Mouse (Mus musculus) hematopoietic stem cell, adult 5-6 weeks (primary cell): ENCODE data around the gene AA986860. TPM values are rescaled to one million over a fixed set of nuclear protein-coding genes. Genes with fewer than 3 reads are reported as not detected.

Source experiments
- ATAC-seq, 2 experiments: fragments of 125-278 bp in 1 of 2; replicated peaks in 1 of 2; 2 replicates each; pipeline ENCODE4 v1.8.0; 2016 to 2017; ENCODE audit warnings: inconsistent platforms in 2 of 2, mild to moderate bottlenecking in 2 of 2, moderate number of reproducible peaks in 2 of 2, low read depth in 1 of 2, moderate TSS enrichment in 1 of 2; ENCODE audit not compliant: low FRiP score in 2 of 2, poor library complexity in 2 of 2, severe bottlenecking in 2 of 2, insufficient read depth in 1 of 2, low TSS enrichment in 1 of 2
- total RNA-seq: library from RNA; stranded (forward); fragments of 172-1452, 232-1000 nt; gene quantifications from 2 replicates; pipeline ENCODE4 v1.2.3, GENCODE M21; 2017

Gene AA986860
- total RNA-seq, result 0.30 TPM in 1 of 2 replicates, not detected in the other

DNA sequence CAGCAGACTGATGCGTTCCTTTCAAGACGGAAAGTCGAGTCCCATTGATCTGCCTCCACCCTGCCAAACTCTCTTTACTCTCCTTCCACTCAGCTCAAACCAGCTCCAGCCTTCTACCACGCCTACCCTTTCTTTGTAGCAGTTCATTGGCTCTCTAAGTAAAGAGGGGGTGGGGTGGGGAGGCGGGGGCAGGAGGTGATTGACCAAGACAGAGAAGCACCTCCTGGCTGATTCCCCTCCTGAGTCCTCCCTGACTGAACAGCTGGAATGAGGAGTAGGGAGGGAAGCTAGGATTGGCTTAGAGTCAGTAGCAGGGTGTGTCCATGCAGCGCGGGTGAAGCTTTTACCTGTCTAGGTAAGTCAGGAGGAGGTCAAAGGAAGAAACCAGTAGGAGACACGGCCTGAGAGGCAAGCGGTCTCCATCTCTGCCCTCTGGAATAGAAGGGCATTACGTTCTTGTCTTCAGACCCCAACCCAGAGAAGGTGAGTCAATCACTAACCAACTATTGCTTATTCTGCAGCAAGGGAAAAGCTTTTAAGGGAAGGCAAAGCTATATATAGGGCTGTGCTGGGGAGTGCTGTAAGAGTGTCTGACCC lies at the start of gene AA986860:
Gene AA986860 (plus strand): TSS at position 236 of the 597 bp plus-strand sequence.
- ATAC-seq, result no peak

GRCm38 (mm10) chr1:130683905-130684304 lies 47.9 kb upstream of the AA986860 start:
- no peak for ATAC-seq

GRCm38 (mm10) chr1:130698601-130699000 lies 33.2 kb upstream of the AA986860 start:
- no peak for ATAC-seq

- ATAC-seq, result peak in 1 of 2 experiments; percentile 21; a peak in 2 of 4 replicates
Observed at GRCm38 (mm10) chr1:130699937-130700633, 31.7 kb upstream of the AA986860 start.

GRCm38 (mm10) chr1:130701976-130702375 lies 29.8 kb upstream of the AA986860 start:
- ATAC-seq, result no peak

GRCm38 (mm10) chr1:130703613-130704012 lies 28.2 kb upstream of the AA986860 start:
- ATAC-seq, result no peak

GRCm38 (mm10) chr1:130710283-130711080 lies 21.3 kb upstream of the AA986860 start:
- no peak for ATAC-seq

- no peak for ATAC-seq
Observed at GRCm38 (mm10) chr1:130714046-130714445, 17.7 kb upstream of the AA986860 start.

DNA sequence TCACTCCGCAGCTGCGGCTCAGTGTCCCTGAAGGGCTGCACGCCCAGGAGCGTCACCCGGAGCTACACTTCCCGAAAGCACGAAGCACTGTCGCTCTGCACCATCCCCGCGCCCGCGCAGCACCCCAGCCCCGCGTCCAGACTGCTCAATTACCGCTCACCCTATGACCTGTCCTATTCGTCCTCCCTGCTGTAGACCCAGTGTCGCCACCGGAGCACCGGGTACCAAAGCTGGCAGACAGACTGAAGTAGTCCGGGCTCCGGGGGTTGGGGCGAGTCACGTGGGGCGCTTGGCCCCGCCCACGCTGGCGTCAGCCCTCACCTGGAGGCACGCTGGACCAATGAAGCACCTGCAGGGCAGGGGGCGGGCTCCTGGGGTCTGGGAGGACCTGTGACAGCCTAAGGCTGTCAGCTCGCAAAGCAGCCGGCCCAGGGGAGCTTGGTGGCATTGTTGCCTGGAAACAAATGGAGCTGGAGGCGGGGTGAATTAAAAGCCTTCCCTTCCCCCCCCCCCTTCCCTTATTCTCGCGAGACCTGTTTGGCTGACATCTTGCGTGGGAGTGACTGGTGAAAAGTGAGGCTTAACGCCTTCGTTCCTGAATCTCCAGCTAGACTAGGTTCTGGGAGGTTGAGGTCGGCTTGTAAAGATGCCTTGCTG lies 16.1 kb upstream of the AA986860 start, which contains the start of gene Gm29427:
Gene Gm29427 (minus strand): TSS at position 239 of the 657 bp plus-strand sequence.
- ATAC-seq, result peak; percentile 75 to 78

DNA sequence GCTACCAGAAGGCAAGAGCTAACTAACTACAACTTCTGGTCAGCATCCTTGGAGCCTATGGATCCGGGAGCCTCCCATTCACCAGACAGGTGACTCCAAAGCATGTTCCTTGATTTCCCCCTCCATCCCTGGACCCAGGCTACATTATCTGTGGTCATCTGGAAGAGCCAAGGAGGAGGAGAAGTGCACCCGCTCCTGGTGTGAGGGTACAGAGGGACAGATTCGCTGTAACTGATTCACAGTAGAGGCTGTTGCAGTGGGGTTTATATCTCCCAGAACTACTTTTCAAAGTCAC lies 15.6 kb upstream of the AA986860 start:
- ATAC-seq, result no peak

- ATAC-seq, result 0 out of 4 replicates have a peak, but pooled peaks of 1 of the 2 experiments have one; percentile 3
Observed at GRCm38 (mm10) chr1:130716513-130717290, 15.1 kb upstream of the AA986860 start.

DNA sequence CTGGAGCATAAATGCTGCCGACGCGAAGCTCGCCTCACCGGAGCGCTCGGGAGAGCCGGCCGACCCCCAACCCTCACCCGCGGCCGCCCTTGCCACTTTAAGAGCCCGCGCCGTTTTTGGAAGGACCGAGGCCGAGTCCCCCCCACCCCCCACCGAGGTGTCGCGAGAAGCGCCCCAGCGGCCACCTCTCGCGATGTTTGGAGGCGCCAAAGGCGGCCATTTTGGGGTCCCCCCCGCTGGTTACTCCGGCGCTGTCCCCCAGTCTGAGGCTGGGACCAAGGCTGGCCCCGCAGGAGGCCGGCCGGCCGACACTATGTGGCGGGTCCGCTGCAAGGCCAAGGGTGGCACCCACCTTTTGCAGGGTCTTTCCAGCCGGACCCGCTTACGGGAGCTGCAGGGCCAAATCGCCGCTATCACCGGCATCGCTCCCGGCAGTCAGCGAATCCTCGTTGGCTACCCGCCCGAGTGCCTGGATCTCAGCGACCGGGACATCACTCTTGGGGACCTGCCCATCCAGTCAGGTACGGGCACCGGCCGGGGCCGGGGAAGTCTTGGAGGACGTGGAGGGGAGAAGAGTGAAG lies 14.4 kb upstream of the AA986860 start, which contains the start of gene Yod1:
Gene Yod1 (plus strand): TSS at position 37 of the 581 bp plus-strand sequence.
- ATAC-seq, result peak; percentile 55 to 66

- ATAC-seq, result no peak
Observed at GRCm38 (mm10) chr1:130724206-130724605, 7.6 kb upstream of the AA986860 start.

- ATAC-seq, result no peak
Observed at GRCm38 (mm10) chr1:130726396-130726795, 5.4 kb upstream of the AA986860 start.

- ATAC-seq, result peak; percentile 36 to 53
Observed at GRCm38 (mm10) chr1:130728070-130728469, 3.7 kb upstream of the AA986860 start.

- ATAC-seq, result no peak
Observed at GRCm38 (mm10) chr1:130728708-130729107, 3.1 kb upstream of the AA986860 start.

- no peak for ATAC-seq
Observed at GRCm38 (mm10) chr1:130729153-130729552, 2.6 kb upstream of the AA986860 start, which contains the start of gene Pfkfb2. Pfkfb2 (minus strand) TSS chr1:130729253.
